Mouse (Mus musculus) C2C12 (cell line): Measurements from ENCODE around the gene Auts2.

Experiments
- CTCF ChIP-seq: IDR thresholded peaks from one replicate; pipeline ENCODE4 v1.5.1; 2011; ENCODE audit not compliant: control insufficient read depth, insufficient read depth, insufficient read length
- MYOD1 ChIP-seq: IDR thresholded peaks from one replicate; pipeline ENCODE4 v1.6.1; 2011; ENCODE audit warnings: low read depth; ENCODE audit not compliant: control insufficient read depth, insufficient read length

GRCm38 (mm10) chr5:132373471-132374075 lies 169.6 kb downstream of the Auts2 start:
- TF ChIP-seq CTCF (no peak), MYOD1 (no peak)
